Mouse (Mus musculus) embryonic facial prominence, embryonic 12.5 days (tissue): ENCODE measurements at regions not wholly inside any gene's neighbourhood (a gene's known extent, or its start where the extent isn't known, plus 50 kb on each side); places are given as distances from the start of the nearest gene placed in this dataset.

Experiments
- ATAC-seq: fragments of 200-750 bp; cut with Nextera tagmentation; 2 replicates; pipeline ENCODE4 v1.8.0; 2017; ENCODE audit not compliant: insufficient number of reproducible peaks, insufficient read depth, low FRiP score, low TSS enrichment
- H3K27ac ChIP-seq: fragments of 300-500 bp; sonication (generic); 2 replicates; pipeline ENCODE4 v1.5.1; 2016; ENCODE audit warnings: mild to moderate bottlenecking
- H3K27me3 ChIP-seq: fragments of 300-500 bp; sonication (generic); 2 replicates; pipeline ENCODE4 v1.6.1; 2016; ENCODE audit warnings: mild to moderate bottlenecking, moderate library complexity
- H3K36me3 ChIP-seq: fragments of 300-500 bp; sonication (generic); 2 replicates; pipeline ENCODE4 v1.6.1; 2016; ENCODE audit warnings: mild to moderate bottlenecking
- H3K4me1 ChIP-seq: fragments of 300-500 bp; sonication (generic); 2 replicates; pipeline ENCODE4 v1.6.1; 2016
- H3K4me2 ChIP-seq: fragments of 300-500 bp; sonication (generic); replicated peaks from 2 replicates; pipeline ENCODE4 v1.6.1; 2016; ENCODE audit warnings: mild to moderate bottlenecking, moderate library complexity
- H3K4me3 ChIP-seq: fragments of 300-500 bp; sonication (generic); 2 replicates; pipeline ENCODE4 v1.5.1; 2016; ENCODE audit warnings: mild to moderate bottlenecking
- H3K9ac ChIP-seq: fragments of 300-500 bp; sonication (generic); 2 replicates; pipeline ENCODE4 v1.6.1; 2016; ENCODE audit warnings: mild to moderate bottlenecking, moderate library complexity
- H3K9me3 ChIP-seq: fragments of 300-500 bp; sonication (generic); 2 replicates; pipeline ENCODE4 v1.6.1; 2016; ENCODE audit warnings: mild to moderate bottlenecking, moderate library complexity
- WGBS: fragments of 180-500 bp; shearing (Covaris S2); methylation state at CpG from one replicate; pipeline ENCODE4 v1.1.7; 2016; 5-methylcytosine and 5-hydroxymethylcytosine counted together

- no peaks in the 10 kb centered on the region for H3K36me3 ChIP-seq
- H3K27ac ChIP-seq, result no peak overlapping the region
- no peak overlapping the region for H3K9ac ChIP-seq
- no peak overlapping the region for H3K4me3 ChIP-seq
- H3K4me2 ChIP-seq, result no peak overlapping the region
- WGBS, result 49% methylated on average over 7 of the region's 7 CpGs
- H3K9me3 ChIP-seq, result no peaks in the 10 kb centered on the region
- 0 out of 2 replicates have a peak, but pooled peaks cover 8% of the 10 kb centered on the region for H3K4me1 ChIP-seq
- H3K27me3 ChIP-seq, result no peaks in the 10 kb centered on the region
- 0 out of 2 replicates have a peak, but pooled peaks have one; percentile 56 for ATAC-seq
Observed at GRCm38 (mm10) chr8:90635766-90636492, 181.3 kb downstream of the Gm19935 start.

GRCm38 (mm10) chr8:90630796-90631195, 186.4 kb downstream of the Gm19935 start:
- no peak overlapping the region for H3K27ac ChIP-seq
- H3K4me1 ChIP-seq, result 0 out of 2 replicates have a peak, but pooled peaks cover 3% of the 10 kb centered on the region
- 83% methylated on average over 1 of the region's 1 CpGs for WGBS
- no peak overlapping the region for H3K9ac ChIP-seq
- no peaks in the 10 kb centered on the region for H3K36me3 ChIP-seq
- no peak overlapping the region for H3K4me3 ChIP-seq
- no peak for ATAC-seq
- H3K4me2 ChIP-seq, result no peak overlapping the region
- H3K9me3 ChIP-seq, result no peaks in the 10 kb centered on the region
- H3K27me3 ChIP-seq, result no peaks in the 10 kb centered on the region

- Histone ChIP-seq H3K9me3 (no peaks in the 10 kb centered on the region), H3K27ac (no peak overlapping the region), H3K9ac (no peak overlapping the region), H3K27me3 (no peaks in the 10 kb centered on the region), H3K4me1 (no peaks in the 10 kb centered on the region), H3K4me2 (no peak overlapping the region), H3K4me3 (no peak overlapping the region), H3K36me3 (no peaks in the 10 kb centered on the region)
- no peak for ATAC-seq
- 68% methylated on average over 3 of the region's 3 CpGs for WGBS
Observed at GRCm38 (mm10) chr8:90608410-90608809, 208.8 kb downstream of the Gm19935 start.

- no peak overlapping the region for H3K27ac ChIP-seq
- no peak overlapping the region for H3K4me2 ChIP-seq
- H3K9ac ChIP-seq, result no peak overlapping the region
- no peaks in the 10 kb centered on the region for H3K9me3 ChIP-seq
- no peak overlapping the region for H3K4me3 ChIP-seq
- H3K4me1 ChIP-seq, result no peaks in the 10 kb centered on the region
- ATAC-seq, result no peak
- no peaks in the 10 kb centered on the region for H3K27me3 ChIP-seq
- no peaks in the 10 kb centered on the region for H3K36me3 ChIP-seq
- whole genome bisulfite sequencing, result 35% methylated on average over 11 of the region's 11 CpGs
Observed at GRCm38 (mm10) chr8:90600946-90601695, 216.1 kb downstream of the Gm19935 start.

- WGBS, result 89% methylated on average over 6 of the region's 6 CpGs
- Histone ChIP-seq H3K27me3 (no peaks in the 10 kb centered on the region), H3K4me1 (no peaks in the 10 kb centered on the region), H3K9ac (no peak overlapping the region), H3K9me3 (no peaks in the 10 kb centered on the region), H3K4me2 (no peak overlapping the region), H3K36me3 (no peaks in the 10 kb centered on the region), H3K27ac (no peak overlapping the region), H3K4me3 (no peak overlapping the region)
- no peak for ATAC-seq
Observed at GRCm38 (mm10) chr8:90597376-90597775, 219.8 kb downstream of the Gm19935 start.

- Histone ChIP-seq H3K4me3 (no peak overlapping the region), H3K36me3 (no peaks in the 10 kb centered on the region), H3K4me1 (no peaks in the 10 kb centered on the region), H3K9me3 (no peaks in the 10 kb centered on the region), H3K27ac (no peak overlapping the region), H3K9ac (no peak overlapping the region), H3K27me3 (no peaks in the 10 kb centered on the region), H3K4me2 (no peak overlapping the region)
- 81% methylated on average over 4 of the region's 4 CpGs for WGBS
- ATAC-seq, result no peak
Observed at GRCm38 (mm10) chr8:90579426-90579825, 231.3 kb upstream of the Tox3 start.

GRCm38 (mm10) chr8:90576976-90577375, 228.8 kb upstream of the Tox3 start:
- 89% methylated on average over 4 of the region's 4 CpGs for WGBS
- no peaks in the 10 kb centered on the region for H3K27me3 ChIP-seq
- H3K27ac ChIP-seq, result no peak overlapping the region
- no peaks in the 10 kb centered on the region for H3K9me3 ChIP-seq
- no peak overlapping the region for H3K4me2 ChIP-seq
- H3K4me3 ChIP-seq, result no peak overlapping the region
- H3K4me1 ChIP-seq, result no peaks in the 10 kb centered on the region
- no peak for ATAC-seq
- no peak overlapping the region for H3K9ac ChIP-seq
- H3K36me3 ChIP-seq, result no peaks in the 10 kb centered on the region

GRCm38 (mm10) chr8:90574676-90575075, 226.5 kb upstream of the Tox3 start:
- WGBS, result 48% methylated on average over 3 of the region's 3 CpGs

GRCm38 (mm10) chr8:90556079-90556427, 207.9 kb upstream of the Tox3 start:
- Histone ChIP-seq H3K36me3 (no peaks in the 10 kb centered on the region), H3K4me2 (no peak overlapping the region), H3K4me1 (no peaks in the 10 kb centered on the region), H3K9ac (no peak overlapping the region), H3K27ac (no peak overlapping the region), H3K27me3 (no peaks in the 10 kb centered on the region), H3K9me3 (no peaks in the 10 kb centered on the region), H3K4me3 (no peak overlapping the region)
- WGBS, result 87% methylated on average over 7 of the region's 7 CpGs
- no peak for ATAC-seq

More at GRCm38 (mm10) chr8:90574676-90575075, 226.5 kb upstream of the Tox3 start:
- no peaks in the 10 kb centered on the region for H3K36me3 ChIP-seq
- no peak overlapping the region for H3K27ac ChIP-seq
- H3K4me3 ChIP-seq, result no peak overlapping the region
- H3K9ac ChIP-seq, result no peak overlapping the region
- ATAC-seq, result no peak
- no peak overlapping the region for H3K4me2 ChIP-seq
- H3K9me3 ChIP-seq, result no peaks in the 10 kb centered on the region
- H3K4me1 ChIP-seq, result no peaks in the 10 kb centered on the region
- no peaks in the 10 kb centered on the region for H3K27me3 ChIP-seq

- ATAC-seq, result no peak
- H3K4me2 ChIP-seq, result no peak overlapping the region
Observed at GRCm38 (mm10) chr8:90555415-90556078, 207.4 kb upstream of the Tox3 start.

GRCm38 (mm10) chr8:90547276-90547675, 199.1 kb upstream of the Tox3 start:
- WGBS, result 41% methylated on average over 3 of the region's 3 CpGs
- no peaks in the 10 kb centered on the region for H3K9me3 ChIP-seq
- no peak overlapping the region for H3K27ac ChIP-seq
- H3K9ac ChIP-seq, result no peak overlapping the region
- no peak overlapping the region for H3K4me2 ChIP-seq
- ATAC-seq, result no peak
- H3K4me1 ChIP-seq, result 0 out of 2 replicates have a peak, but pooled peaks cover 4% of the 10 kb centered on the region
- H3K4me3 ChIP-seq, result no peak overlapping the region
- no peaks in the 10 kb centered on the region for H3K27me3 ChIP-seq
- H3K36me3 ChIP-seq, result no peaks in the 10 kb centered on the region

More at GRCm38 (mm10) chr8:90555415-90556078, 207.4 kb upstream of the Tox3 start:
- WGBS, result 81% methylated on average over 14 of the region's 14 CpGs
- Histone ChIP-seq H3K27ac (no peak overlapping the region), H3K9me3 (no peaks in the 10 kb centered on the region), H3K9ac (no peak overlapping the region), H3K27me3 (no peaks in the 10 kb centered on the region), H3K4me3 (no peak overlapping the region), H3K4me1 (no peaks in the 10 kb centered on the region), H3K36me3 (no peaks in the 10 kb centered on the region)

GRCm38 (mm10) chr8:90542619-90543018, 194.5 kb upstream of the Tox3 start:
- H3K9ac ChIP-seq, result no peak overlapping the region
- H3K4me3 ChIP-seq, result no peak overlapping the region

More at GRCm38 (mm10) chr8:90542619-90543018, 194.5 kb upstream of the Tox3 start:
- no peaks in the 10 kb centered on the region for H3K9me3 ChIP-seq
- H3K4me1 ChIP-seq, result 0 out of 2 replicates have a peak, but pooled peaks cover 4% of the 10 kb centered on the region
- 49% methylated on average over 8 of the region's 8 CpGs for WGBS
- no peaks in the 10 kb centered on the region for H3K36me3 ChIP-seq
- H3K4me2 ChIP-seq, result no peak overlapping the region
- no peaks in the 10 kb centered on the region for H3K27me3 ChIP-seq
- no peak overlapping the region for H3K27ac ChIP-seq
- ATAC-seq, result no peak
